Mouse (Mus musculus) intestine, embryonic 14.5 days (tissue): ENCODE data around the gene Slc26a8. TPM values are rescaled to one million over a fixed set of nuclear protein-coding genes. Genes with fewer than 3 reads are reported as not detected.

Experiments
- ATAC-seq: fragments of 200-750 bp; cut with Nextera tagmentation; replicated peaks from 2 replicates; pipeline ENCODE4 v1.8.0; 2017; ENCODE audit warnings: low read depth, moderate number of reproducible peaks, moderate TSS enrichment, moderate library complexity; ENCODE audit not compliant: low FRiP score, low TSS enrichment
- DNase-seq: peaks from one replicate; pipeline ENCODE4 v3.0.0-alpha.2; 2018; ENCODE audit warnings: low spot score
- H3K27ac ChIP-seq: fragments of 300-500 bp; sonication (generic); 2 replicates; pipeline ENCODE4 v1.5.1; 2014; ENCODE audit warnings: low read depth, mild to moderate bottlenecking, control low read depth
- H3K27me3 ChIP-seq: fragments of 300-500 bp; sonication (generic); replicated peaks from 2 replicates; pipeline ENCODE4 v1.6.1; 2014; ENCODE audit warnings: low read length, control low read depth; ENCODE audit not compliant: control insufficient read depth, insufficient read depth
- H3K36me3 ChIP-seq: fragments of 300-500 bp; sonication (generic); 2 replicates; pipeline ENCODE4 v1.6.1; 2014; ENCODE audit warnings: low read length, control low read depth; ENCODE audit not compliant: control insufficient read depth, insufficient read depth
- H3K4me1 ChIP-seq: fragments of 300-500 bp; sonication (generic); replicated peaks from 2 replicates; pipeline ENCODE4 v1.6.1; 2014; ENCODE audit warnings: low read length, control low read depth, mixed read lengths; ENCODE audit not compliant: control insufficient read depth, insufficient read depth
- H3K4me2 ChIP-seq: fragments of 300-500 bp; sonication (generic); 2 replicates; pipeline ENCODE4 v1.6.1; 2014; ENCODE audit warnings: low read length
- H3K4me3 ChIP-seq: fragments of 300-500 bp; sonication (generic); 2 replicates; pipeline ENCODE4 v1.5.1; 2014; ENCODE audit warnings: low read depth, low read length, control low read depth, mixed read lengths
- H3K9ac ChIP-seq: fragments of 300-500 bp; sonication (generic); 2 replicates; pipeline ENCODE4 v1.6.1; 2014; ENCODE audit warnings: mild to moderate bottlenecking, low read length
- H3K9me3 ChIP-seq: fragments of 300-500 bp; sonication (generic); 2 replicates; pipeline ENCODE4 v1.6.1; 2016; ENCODE audit warnings: low read length, control low read depth; ENCODE audit not compliant: control insufficient read depth
- WGBS: fragments of 180-500 bp; shearing (Covaris S2); extraction: QIAGEN DNeasy Blood & Tissue Kit; methylation state at CpG from one replicate; pipeline ENCODE4 v1.1.7; 2014; 5-methylcytosine and 5-hydroxymethylcytosine counted together
- polyA plus RNA-seq: library from polyadenylated mRNA; unstranded; fragments of >200 nt; fragmentation: Nextera tagmentation; extraction: Ambion mirVana; gene quantifications from 2 replicates; pipeline ENCODE4 v1.2.1, GENCODE M21; 2014

The Slc26a8 gene
- polyA plus RNA-seq, 1 experiment from 2014 or later: 0.35 TPM

- H3K9ac ChIP-seq: no peak overlapping the region
- no peak overlapping the region for H3K27ac ChIP-seq
- H3K4me1 ChIP-seq: peaks cover 12% of the 10 kb centered on the region
- DNase-seq (no peak), ATAC-seq (no peak)
- H3K27me3 ChIP-seq: no peaks in the 10 kb centered on the region
- no peak overlapping the region for H3K4me3 ChIP-seq
- WGBS: 85% methylated on average over 10 of the region's 10 CpGs
- H3K36me3 ChIP-seq: peaks cover 26% of the 10 kb centered on the region
- no peaks in the 10 kb centered on the region for H3K9me3 ChIP-seq
- no peak overlapping the region for H3K4me2 ChIP-seq
Measured at GRCm38 (mm10) chr17:28617636-28618035, 72.4 kb downstream of the Slc26a8 start.

- no peak overlapping the region for H3K27ac ChIP-seq
- H3K4me1 ChIP-seq: peaks cover 3% of the 10 kb centered on the region
- H3K4me2 ChIP-seq: no peak overlapping the region
- DNase-seq (no peak), ATAC-seq (no peak)
- 87% methylated on average over 4 of the region's 4 CpGs for WGBS
- H3K27me3 ChIP-seq: no peaks in the 10 kb centered on the region
- H3K36me3 ChIP-seq: peaks cover 26% of the 10 kb centered on the region
- no peak overlapping the region for H3K4me3 ChIP-seq
- no peaks in the 10 kb centered on the region for H3K9me3 ChIP-seq
- H3K9ac ChIP-seq: no peak overlapping the region
Measured at GRCm38 (mm10) chr17:28615332-28615731, 74.7 kb downstream of the Slc26a8 start.

GRCm38 (mm10) chr17:28613096-28613495 lies 76.9 kb downstream of the Slc26a8 start:
- no peak overlapping the region for H3K9ac ChIP-seq
- DNase-seq (no peak), ATAC-seq (no peak)
- WGBS: 87% methylated on average over 6 of the region's 6 CpGs
- no peak overlapping the region for H3K4me2 ChIP-seq
- no peaks in the 10 kb centered on the region for H3K9me3 ChIP-seq
- peaks cover 18% of the 10 kb centered on the region for H3K36me3 ChIP-seq
- no peaks in the 10 kb centered on the region for H3K27me3 ChIP-seq
- no peak overlapping the region for H3K4me3 ChIP-seq
- 0 out of 2 replicates have a peak, but pooled peaks cover 3% of the 10 kb centered on the region for H3K4me1 ChIP-seq
- H3K27ac ChIP-seq: no peak overlapping the region

- no peak overlapping the region for H3K4me2 ChIP-seq
- 0 out of 2 replicates have a peak, but pooled peaks cover 2% of the 10 kb centered on the region for H3K4me1 ChIP-seq
- no peak overlapping the region for H3K4me3 ChIP-seq
- no peak for DNase-seq
- H3K9me3 ChIP-seq: no peaks in the 10 kb centered on the region
- H3K27me3 ChIP-seq: no peaks in the 10 kb centered on the region
- H3K9ac ChIP-seq: no peak overlapping the region
- 75% methylated on average over 2 of the region's 2 CpGs for WGBS
- H3K36me3 ChIP-seq: peaks cover 23% of the 10 kb centered on the region
- no peak overlapping the region for H3K27ac ChIP-seq
- ATAC-seq: no peak
Measured at GRCm38 (mm10) chr17:28612603-28613002, 77.4 kb downstream of the Slc26a8 start.

- H3K27ac ChIP-seq: no peak overlapping the region
- no peaks in the 10 kb centered on the region for H3K9me3 ChIP-seq
- DNase-seq (no peak), ATAC-seq (no peak)
- H3K27me3 ChIP-seq: no peaks in the 10 kb centered on the region
- H3K9ac ChIP-seq: no peak overlapping the region
- no peak overlapping the region for H3K4me3 ChIP-seq
- no peaks in the 10 kb centered on the region for H3K4me1 ChIP-seq
- H3K36me3 ChIP-seq: peaks cover 40% of the 10 kb centered on the region
- H3K4me2 ChIP-seq: no peak overlapping the region
- 81% methylated on average over 3 of the region's 3 CpGs for WGBS
Measured at GRCm38 (mm10) chr17:28609543-28609942, 80.5 kb downstream of the Slc26a8 start.

GRCm38 (mm10) chr17:28601557-28602250 lies 88.3 kb downstream of the Slc26a8 start:
- 88% methylated on average over 9 of the region's 9 CpGs for WGBS
- no peak overlapping the region for H3K4me2 ChIP-seq
- H3K4me1 ChIP-seq: no peaks in the 10 kb centered on the region
- H3K36me3 ChIP-seq: peaks cover 97% of the 10 kb centered on the region
- ATAC-seq: no peak
- no peak for DNase-seq
- H3K9me3 ChIP-seq: no peaks in the 10 kb centered on the region
- H3K4me3 ChIP-seq: no peak overlapping the region
- H3K9ac ChIP-seq: no peak overlapping the region
- H3K27me3 ChIP-seq: no peaks in the 10 kb centered on the region
- H3K27ac ChIP-seq: no peak overlapping the region

- 90% methylated on average over 5 of the region's 5 CpGs for WGBS
Measured at GRCm38 (mm10) chr17:28600780-28601179, 89.3 kb downstream of the Slc26a8 start.

GRCm38 (mm10) chr17:28593965-28594364 lies 96.1 kb downstream of the Slc26a8 start:
- Histone ChIP-seq H3K4me1 (no peaks in the 10 kb centered on the region), H3K27me3 (no peaks in the 10 kb centered on the region), H3K4me2 (no peak overlapping the region), H3K4me3 (no peak overlapping the region), H3K9me3 (no peaks in the 10 kb centered on the region), H3K27ac (no peak overlapping the region), H3K9ac (no peak overlapping the region), H3K36me3 (peaks cover 90% of the 10 kb centered on the region)
- no peak for DNase-seq
- WGBS: 47% methylated on average over 4 of the region's 4 CpGs
- 0 out of 2 replicates have a peak, but pooled peaks have one; percentile 16 for ATAC-seq

More at GRCm38 (mm10) chr17:28600780-28601179, 89.3 kb downstream of the Slc26a8 start:
- no peak overlapping the region for H3K27ac ChIP-seq
- DNase-seq: no peak
- no peaks in the 10 kb centered on the region for H3K4me1 ChIP-seq
- H3K9ac ChIP-seq: no peak overlapping the region
- no peaks in the 10 kb centered on the region for H3K9me3 ChIP-seq
- H3K36me3 ChIP-seq: peaks cover 97% of the 10 kb centered on the region
- H3K4me2 ChIP-seq: no peak overlapping the region
- H3K4me3 ChIP-seq: no peak overlapping the region
- ATAC-seq: no peak
- no peaks in the 10 kb centered on the region for H3K27me3 ChIP-seq

- Histone ChIP-seq H3K27me3 (no peaks in the 10 kb centered on the region), H3K36me3 (peaks cover 90% of the 10 kb centered on the region), H3K4me2 (no peak overlapping the region), H3K4me1 (no peaks in the 10 kb centered on the region), H3K27ac (no peak overlapping the region), H3K9me3 (no peaks in the 10 kb centered on the region), H3K4me3 (no peak overlapping the region), H3K9ac (no peak overlapping the region)
- ATAC-seq (peak; percentile 54; the same call in 1 of the 2 replicates), DNase-seq (peak; percentile 87)
- WGBS: 23% methylated on average over 4 of the region's 4 CpGs
Measured at GRCm38 (mm10) chr17:28592998-28593397, 97.0 kb downstream of the Slc26a8 start.
